Mouse (Mus musculus): ENCODE results near the gene Hexim1. TPM values are rescaled to one million over a fixed set of nuclear protein-coding genes. Genes with fewer than 3 reads are reported as not detected.
A peak's percentile ranks its signal among the peaks of the same experiment; 100 is the strongest.

Hexim1 gene
- 1.7 and 1.9 TPM in 2 replicates for polyA plus RNA-seq (2015; fragmentation: Nextera tagmentation; extraction: Ambion mirVana)

DNA sequence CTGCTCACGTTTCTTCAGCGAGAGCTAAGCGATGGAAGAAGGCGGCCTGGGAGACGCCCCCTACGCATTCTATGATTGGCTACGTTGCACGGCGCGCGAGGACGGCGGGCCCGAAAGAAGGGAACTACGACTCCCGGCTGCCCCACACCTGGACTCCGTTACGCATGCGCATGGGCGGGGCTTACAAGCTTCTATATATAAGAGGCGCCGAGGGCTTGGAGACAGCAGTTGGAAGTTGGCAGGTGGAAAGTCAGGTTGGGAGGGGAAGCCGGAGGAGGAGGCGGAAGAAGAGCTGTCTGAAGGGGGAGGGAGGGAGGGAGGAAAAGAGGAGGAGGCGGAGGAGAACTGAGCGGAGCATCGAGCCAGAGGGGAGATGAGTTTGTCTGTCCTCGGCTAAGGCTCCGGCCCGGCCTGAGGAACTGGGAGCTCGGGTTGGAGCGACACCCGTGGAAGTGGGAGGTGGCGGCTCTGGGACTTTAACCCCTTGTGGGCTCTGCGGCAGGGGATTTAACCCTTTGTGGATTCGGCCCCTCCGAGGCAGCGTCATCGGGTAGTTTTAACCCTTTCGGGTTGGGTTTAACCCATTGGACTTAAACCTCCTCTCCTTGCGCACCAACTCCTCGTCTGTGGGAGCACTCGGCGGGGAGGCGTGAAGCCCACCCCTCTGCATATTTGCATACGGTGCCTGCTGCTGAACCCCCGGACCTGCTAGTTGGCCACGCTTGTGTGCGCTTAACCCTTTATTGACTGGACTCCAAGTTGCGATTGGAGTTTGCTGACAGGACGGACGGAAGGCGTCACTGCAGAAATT lies at the start of gene Hexim1:
Hexim1 (plus strand) TSS at position 224 of the 811 bp plus-strand sequence.
- H3K4me1 ChIP-seq (ENCODE audit: control insufficient read depth, low read depth, low read length) = peaks cover 30% of the 10 kb centered on the region

DNA sequence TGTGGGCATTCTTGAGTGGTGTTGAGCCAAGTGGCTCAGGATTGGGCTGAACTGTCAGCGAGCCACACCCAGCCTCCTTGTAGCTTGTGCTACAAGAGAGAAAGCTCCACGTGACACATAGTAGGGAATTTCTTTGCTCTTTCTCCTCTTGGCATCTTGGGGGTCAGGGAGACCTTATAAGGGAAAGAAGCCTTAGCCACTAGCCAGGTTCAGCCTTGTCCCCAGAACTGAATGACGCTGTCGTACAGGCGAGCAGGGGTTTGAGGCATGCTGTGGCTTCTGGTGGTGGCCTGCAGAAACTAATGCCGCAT lies 49.0 kb upstream of the Hexim1 start:
- no peak for ATAC-seq (ENCODE audit: low read depth)
- Histone ChIP-seq H3K4me3 (ENCODE audit: low read depth, low read length) (no peak overlapping the region), H3K4me1 (ENCODE audit: control insufficient read depth, low read depth, low read length) (no peaks in the 10 kb centered on the region), H3K27ac (ENCODE audit: low read length) (no peak overlapping the region), H3K9ac (ENCODE audit: low read depth, low read length) (no peak overlapping the region), H3K27me3 (ENCODE audit: control insufficient read depth, insufficient read depth, low read depth, low read length) (no peaks in the 10 kb centered on the region), H3K36me3 (ENCODE audit: control insufficient read depth, insufficient read depth) (peaks cover 50% of the 10 kb centered on the region), H3K4me2 (ENCODE audit: low read depth, low read length) (no peak overlapping the region), H3K9me3 (replicated peaks; ENCODE audit: control insufficient read depth, low read length) (no peaks in the 10 kb centered on the region)
- WGBS (ENCODE audit: insufficient replicate concordance) = 88% methylated on average over 6 of the region's 6 CpGs

More for the DNA sequence above, at the start of gene Hexim1:
- Histone ChIP-seq H3K9me3 (replicated peaks; ENCODE audit: control insufficient read depth, low read length) (no peaks in the 10 kb centered on the region), H3K4me2 (ENCODE audit: low read depth, low read length) (peak within 1 kb of the TSS; percentile 81), H3K27ac (ENCODE audit: low read length) (peak within 1 kb of the TSS; percentile 95), H3K27me3 (ENCODE audit: control insufficient read depth, insufficient read depth, low read depth, low read length) (no peaks in the 10 kb centered on the region), H3K4me3 (ENCODE audit: low read depth, low read length) (peak within 1 kb of the TSS; percentile 74), H3K36me3 (ENCODE audit: control insufficient read depth, insufficient read depth) (no peaks in the 10 kb centered on the region), H3K9ac (ENCODE audit: low read depth, low read length) (peak within 1 kb of the TSS; percentile 87)
- WGBS (ENCODE audit: insufficient replicate concordance) = 0% methylated on average over 53 of the region's 53 CpGs
- ATAC-seq (ENCODE audit: low read depth) = peak; percentile 91

DNA sequence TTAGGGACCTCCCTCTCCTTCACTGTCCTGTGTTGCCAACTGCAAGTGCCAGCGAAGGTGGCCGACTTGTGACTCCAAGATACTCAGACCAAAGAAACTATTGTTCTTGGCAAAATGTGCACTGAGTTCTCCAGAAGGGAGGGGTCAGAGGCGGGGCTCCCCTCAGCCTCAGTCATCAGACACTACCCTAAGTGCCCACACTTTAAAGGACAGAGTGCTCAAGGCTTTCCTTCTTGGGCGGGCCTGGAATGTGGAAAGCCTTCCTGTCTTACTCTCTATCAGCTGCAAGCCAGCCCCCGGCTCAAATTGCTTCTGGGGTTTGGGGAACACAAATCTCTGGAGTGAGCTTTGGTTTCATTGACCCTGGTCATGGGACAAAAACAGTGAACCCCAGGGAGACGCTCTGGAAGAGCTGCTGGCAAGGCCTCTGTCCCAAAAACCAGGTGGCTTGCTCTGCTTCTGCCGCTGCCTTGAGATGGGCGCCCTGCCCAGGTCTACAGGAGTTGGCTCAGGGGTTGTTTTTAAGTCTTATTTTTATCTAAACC lies 48.5 kb upstream of the Hexim1 start:
- Histone ChIP-seq H3K4me2 (ENCODE audit: low read depth, low read length) (no peak overlapping the region), H3K36me3 (ENCODE audit: control insufficient read depth, insufficient read depth) (peaks cover 49% of the 10 kb centered on the region), H3K9ac (ENCODE audit: low read depth, low read length) (no peak overlapping the region), H3K27ac (ENCODE audit: low read length) (no peak overlapping the region), H3K4me3 (ENCODE audit: low read depth, low read length) (no peak overlapping the region), H3K4me1 (ENCODE audit: control insufficient read depth, low read depth, low read length) (no peaks in the 10 kb centered on the region), H3K9me3 (replicated peaks; ENCODE audit: control insufficient read depth, low read length) (no peaks in the 10 kb centered on the region), H3K27me3 (ENCODE audit: control insufficient read depth, insufficient read depth, low read depth, low read length) (no peaks in the 10 kb centered on the region)
- no peak for ATAC-seq (ENCODE audit: low read depth)
- WGBS (ENCODE audit: insufficient replicate concordance) = 83% methylated on average over 8 of the region's 8 CpGs

DNA sequence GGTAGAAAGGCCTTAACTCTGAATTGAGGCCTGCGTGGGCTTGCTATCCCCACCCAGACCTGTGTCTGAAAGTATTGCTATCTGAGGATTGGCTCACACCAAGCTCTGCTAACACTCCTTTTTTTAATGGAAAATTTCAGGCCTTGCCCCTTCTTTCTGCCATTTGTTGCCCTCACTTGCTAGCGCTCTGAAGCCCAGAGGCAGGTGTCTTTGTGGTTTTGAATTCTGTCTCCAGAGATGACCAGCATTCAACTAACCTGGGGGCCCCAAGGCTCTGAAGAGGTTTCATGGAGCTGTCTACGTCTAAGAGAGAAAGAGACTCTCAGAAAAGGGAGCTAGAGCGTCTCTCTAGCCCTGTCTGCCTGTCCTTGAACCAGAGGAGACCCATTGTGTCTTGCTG lies 47.8 kb upstream of the Hexim1 start:
- H3K36me3 ChIP-seq (ENCODE audit: control insufficient read depth, insufficient read depth) = peaks cover 45% of the 10 kb centered on the region
- ATAC-seq (ENCODE audit: low read depth) = no peak

DNA sequence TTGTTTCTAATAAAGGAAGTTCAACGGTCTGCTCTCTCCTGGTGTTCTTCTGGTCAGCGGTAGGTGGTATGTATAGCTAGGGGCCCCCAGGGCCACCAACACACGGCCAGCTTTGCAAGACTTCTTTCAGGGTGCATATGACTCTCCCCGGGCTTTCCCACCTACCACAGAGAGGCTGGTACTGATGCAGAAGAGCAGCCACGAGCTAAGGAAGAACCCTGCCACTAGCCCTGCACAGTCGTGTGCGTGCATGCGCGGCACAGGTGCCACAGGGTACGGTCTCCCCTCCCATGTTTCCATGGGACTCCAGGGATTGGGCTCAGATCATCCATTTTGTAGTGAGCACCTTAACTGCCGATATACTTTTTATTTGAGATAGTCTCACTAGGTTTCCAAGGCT lies 47.1 kb upstream of the Hexim1 start:
- no peaks in the 10 kb centered on the region for H3K27me3 ChIP-seq (ENCODE audit: control insufficient read depth, insufficient read depth, low read depth, low read length)
- WGBS (ENCODE audit: insufficient replicate concordance) = 90% methylated on average over 11 of the region's 11 CpGs
- no peak overlapping the region for H3K27ac ChIP-seq (ENCODE audit: low read length)
- no peak overlapping the region for H3K4me2 ChIP-seq (ENCODE audit: low read depth, low read length)
- H3K4me1 ChIP-seq (ENCODE audit: control insufficient read depth, low read depth, low read length) = no peaks in the 10 kb centered on the region
- H3K9me3 ChIP-seq (replicated peaks; ENCODE audit: control insufficient read depth, low read length) = no peaks in the 10 kb centered on the region
- ATAC-seq (ENCODE audit: low read depth) = no peak
- H3K36me3 ChIP-seq (ENCODE audit: control insufficient read depth, insufficient read depth) = peaks cover 40% of the 10 kb centered on the region
- H3K4me3 ChIP-seq (ENCODE audit: low read depth, low read length) = no peak overlapping the region
- no peak overlapping the region for H3K9ac ChIP-seq (ENCODE audit: low read depth, low read length)

More for the DNA sequence above, 47.8 kb upstream of the Hexim1 start:
- no peaks in the 10 kb centered on the region for H3K9me3 ChIP-seq (replicated peaks; ENCODE audit: control insufficient read depth, low read length)
- H3K4me2 ChIP-seq (ENCODE audit: low read depth, low read length) = no peak overlapping the region
- H3K27ac ChIP-seq (ENCODE audit: low read length) = no peak overlapping the region
- H3K4me3 ChIP-seq (ENCODE audit: low read depth, low read length) = no peak overlapping the region
- WGBS (ENCODE audit: insufficient replicate concordance) = 93% methylated on average over 4 of the region's 4 CpGs
- H3K4me1 ChIP-seq (ENCODE audit: control insufficient read depth, low read depth, low read length) = no peaks in the 10 kb centered on the region
- H3K9ac ChIP-seq (ENCODE audit: low read depth, low read length) = no peak overlapping the region
- no peaks in the 10 kb centered on the region for H3K27me3 ChIP-seq (ENCODE audit: control insufficient read depth, insufficient read depth, low read depth, low read length)

DNA sequence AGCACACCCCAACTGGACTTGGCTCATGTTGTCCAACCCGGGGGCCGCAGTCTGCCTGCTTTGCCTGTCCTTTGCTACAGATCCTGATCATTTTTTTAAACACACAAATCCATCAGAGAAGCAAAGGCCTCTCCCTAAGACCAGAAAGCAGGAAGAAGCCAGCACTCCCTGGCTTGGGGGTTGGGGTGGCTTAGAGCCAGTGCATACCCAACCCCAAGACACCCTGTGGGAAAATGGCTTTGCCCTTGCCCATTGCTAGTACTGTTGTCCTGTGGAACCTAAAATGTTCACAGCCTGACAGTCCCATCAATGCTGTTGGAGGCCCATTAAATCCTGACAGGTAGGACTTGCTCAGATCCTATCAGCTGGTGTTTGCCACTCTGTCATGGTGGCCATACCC lies 46.3 kb upstream of the Hexim1 start:
- H3K4me2 ChIP-seq (ENCODE audit: low read depth, low read length) = no peak overlapping the region
- no peak overlapping the region for H3K9ac ChIP-seq (ENCODE audit: low read depth, low read length)
- no peak overlapping the region for H3K27ac ChIP-seq (ENCODE audit: low read length)
- no peak for ATAC-seq (ENCODE audit: low read depth)
- no peaks in the 10 kb centered on the region for H3K9me3 ChIP-seq (replicated peaks; ENCODE audit: control insufficient read depth, low read length)
- no peak overlapping the region for H3K4me3 ChIP-seq (ENCODE audit: low read depth, low read length)
- peaks cover 31% of the 10 kb centered on the region for H3K36me3 ChIP-seq (ENCODE audit: control insufficient read depth, insufficient read depth)
- no peaks in the 10 kb centered on the region for H3K4me1 ChIP-seq (ENCODE audit: control insufficient read depth, low read depth, low read length)
- WGBS (ENCODE audit: insufficient replicate concordance) = 89% methylated on average over 2 of the region's 2 CpGs
- no peaks in the 10 kb centered on the region for H3K27me3 ChIP-seq (ENCODE audit: control insufficient read depth, insufficient read depth, low read depth, low read length)

DNA sequence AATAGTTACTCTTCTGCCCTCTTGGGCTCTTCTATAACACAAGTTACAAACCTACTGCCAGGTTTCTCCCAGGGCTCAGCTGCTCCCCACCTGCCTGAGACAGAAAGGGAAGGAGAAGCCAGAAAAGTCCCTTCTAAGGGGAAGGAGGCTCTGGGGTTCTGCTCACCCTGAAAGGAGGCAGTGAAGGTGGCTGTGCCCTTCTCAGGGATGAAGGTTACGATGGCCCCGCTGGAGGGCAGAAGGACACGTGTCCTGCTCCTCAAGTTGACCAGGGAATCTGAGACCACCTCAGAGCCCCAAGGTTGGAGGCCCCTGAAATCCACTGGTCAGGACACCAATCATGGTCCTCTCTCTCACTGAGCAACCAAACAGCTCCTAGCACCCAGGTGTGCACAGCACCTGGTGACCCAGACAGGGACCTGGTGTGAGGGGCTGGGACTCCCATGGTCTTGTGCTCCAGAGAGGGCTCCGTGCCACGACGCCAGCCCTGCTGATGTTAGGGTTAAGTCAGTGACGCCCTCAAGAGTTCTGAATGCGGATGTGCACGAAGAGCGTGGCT lies 45.6 kb upstream of the Hexim1 start:
- Histone ChIP-seq H3K4me2 (ENCODE audit: low read depth, low read length) (no peak overlapping the region), H3K36me3 (ENCODE audit: control insufficient read depth, insufficient read depth) (peaks cover 27% of the 10 kb centered on the region), H3K27me3 (ENCODE audit: control insufficient read depth, insufficient read depth, low read depth, low read length) (no peaks in the 10 kb centered on the region), H3K27ac (ENCODE audit: low read length) (no peak overlapping the region), H3K9ac (ENCODE audit: low read depth, low read length) (no peak overlapping the region), H3K9me3 (replicated peaks; ENCODE audit: control insufficient read depth, low read length) (no peaks in the 10 kb centered on the region), H3K4me3 (ENCODE audit: low read depth, low read length) (no peak overlapping the region), H3K4me1 (ENCODE audit: control insufficient read depth, low read depth, low read length) (no peaks in the 10 kb centered on the region)
- WGBS (ENCODE audit: insufficient replicate concordance) = 82% methylated on average over 10 of the region's 10 CpGs
- no peak for ATAC-seq (ENCODE audit: low read depth)

DNA sequence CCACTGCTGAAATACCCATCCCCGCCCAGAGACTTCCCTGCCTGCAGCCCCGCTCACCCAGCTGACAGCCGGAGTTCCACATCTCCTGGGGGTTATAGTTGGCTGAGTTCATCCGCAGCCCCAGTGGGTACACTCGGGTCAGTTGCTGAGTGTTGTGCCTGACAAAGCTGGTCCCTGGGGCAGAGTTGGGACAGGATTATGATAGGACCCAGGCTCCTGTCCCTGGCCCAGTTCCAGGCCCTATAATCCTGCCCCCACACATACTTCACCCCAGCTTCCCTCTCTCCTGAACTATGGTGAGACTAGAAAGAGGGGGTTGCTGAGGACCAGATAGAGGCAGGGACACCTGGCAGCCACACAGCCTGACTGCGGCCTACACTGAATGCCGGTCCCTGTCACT lies 42.4 kb upstream of the Hexim1 start:
- no peak overlapping the region for H3K4me3 ChIP-seq (ENCODE audit: low read depth, low read length)
- no peak for ATAC-seq (ENCODE audit: low read depth)
- no peak overlapping the region for H3K4me2 ChIP-seq (ENCODE audit: low read depth, low read length)
- 83% methylated on average over 7 of the region's 7 CpGs for WGBS (ENCODE audit: insufficient replicate concordance)
- H3K4me1 ChIP-seq (ENCODE audit: control insufficient read depth, low read depth, low read length) = no peaks in the 10 kb centered on the region
- H3K9me3 ChIP-seq (replicated peaks; ENCODE audit: control insufficient read depth, low read length) = no peaks in the 10 kb centered on the region
- 0 out of 2 replicates have a peak, but pooled peaks cover 5% of the 10 kb centered on the region for H3K36me3 ChIP-seq (ENCODE audit: control insufficient read depth, insufficient read depth)
- no peaks in the 10 kb centered on the region; the same call in none of the 2 replicates for H3K27me3 ChIP-seq (ENCODE audit: control insufficient read depth, insufficient read depth, low read depth, low read length)
- no peak overlapping the region for H3K9ac ChIP-seq (ENCODE audit: low read depth, low read length)
- H3K27ac ChIP-seq (ENCODE audit: low read length) = no peak overlapping the region

DNA sequence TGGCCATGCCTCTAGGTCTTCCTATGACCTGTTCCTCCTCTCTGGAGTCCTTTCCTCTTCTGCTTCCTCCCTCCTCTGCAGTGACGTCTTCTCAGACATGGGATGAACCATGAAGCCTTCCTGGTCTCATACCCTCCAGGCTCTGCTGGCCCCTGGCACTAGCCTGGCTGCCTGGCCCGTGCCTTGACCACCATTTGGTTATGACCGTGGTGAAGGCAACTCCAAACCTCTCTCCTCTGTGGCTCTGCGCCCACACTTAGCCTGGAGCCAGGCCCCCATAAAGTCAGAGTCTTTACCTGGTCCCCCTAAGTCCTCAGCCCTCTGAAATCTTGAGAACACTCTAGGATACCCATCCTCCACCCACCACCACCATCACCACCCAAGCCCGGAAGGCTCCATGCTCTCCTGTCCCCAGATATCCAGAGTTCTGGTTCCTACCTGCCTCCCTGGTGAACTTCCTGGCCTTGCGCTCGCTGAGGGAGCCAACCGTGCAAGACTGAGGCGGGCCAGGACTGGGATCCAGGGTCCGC lies 41.8 kb upstream of the Hexim1 start:
- Histone ChIP-seq H3K4me1 (ENCODE audit: control insufficient read depth, low read depth, low read length) (no peaks in the 10 kb centered on the region), H3K9me3 (replicated peaks; ENCODE audit: control insufficient read depth, low read length) (no peaks in the 10 kb centered on the region), H3K27ac (ENCODE audit: low read length) (no peak overlapping the region), H3K4me2 (ENCODE audit: low read depth, low read length) (no peak overlapping the region), H3K4me3 (ENCODE audit: low read depth, low read length) (no peak overlapping the region), H3K27me3 (ENCODE audit: control insufficient read depth, insufficient read depth, low read depth, low read length) (peaks cover 1% of the 10 kb centered on the region), H3K9ac (ENCODE audit: low read depth, low read length) (no peak overlapping the region), H3K36me3 (ENCODE audit: control insufficient read depth, insufficient read depth) (0 out of 2 replicates have a peak, but pooled peaks cover under 1% of the 10 kb centered on the region)
- 59% methylated on average over 10 of the region's 10 CpGs for WGBS (ENCODE audit: insufficient replicate concordance)
- ATAC-seq (ENCODE audit: low read depth) = no peak

Data from liver, embryonic 16.5 days (tissue).